Mouse (Mus musculus): ENCODE measurements around the gene Foxe1.

The Foxe1 gene

DNA sequence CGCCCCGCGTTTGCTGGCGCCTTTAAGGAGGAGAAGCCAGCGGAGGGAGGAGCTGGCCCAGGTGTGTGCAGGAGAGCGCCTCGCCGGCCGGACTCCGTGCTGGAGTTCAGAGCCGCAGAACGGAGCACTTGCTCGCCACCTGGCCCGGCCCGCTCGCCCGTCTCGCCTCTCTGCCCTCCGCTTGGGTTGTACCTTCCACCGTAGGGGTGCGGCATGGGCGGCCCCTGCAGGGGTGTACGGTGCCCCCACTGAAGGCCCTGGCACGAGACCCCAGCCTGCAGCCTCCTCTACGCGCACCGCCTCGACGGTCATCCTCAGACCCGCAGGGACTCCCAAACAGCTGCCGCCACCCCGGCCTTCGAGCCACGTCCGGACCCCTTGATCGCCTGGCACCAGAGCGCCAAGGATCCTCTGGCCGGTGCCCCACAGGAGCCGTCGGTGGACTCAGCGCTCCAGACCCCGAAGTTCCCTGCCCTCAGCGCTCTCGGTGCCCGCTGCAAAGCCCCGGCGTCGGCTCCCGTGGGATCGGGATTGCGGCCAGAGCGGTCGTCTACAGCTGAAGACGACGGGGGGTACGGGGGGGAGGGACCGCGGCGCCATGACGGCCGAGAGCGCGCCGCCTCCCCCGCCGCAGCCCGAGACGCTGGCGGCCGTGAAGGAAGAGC, at the start of gene Foxe1:
Foxe1 (plus strand) TSS at position 14 of the 665 bp plus-strand sequence.
- DNase-seq (ENCODE audit: low spot score in 2 of 2), result no peak

DNA sequence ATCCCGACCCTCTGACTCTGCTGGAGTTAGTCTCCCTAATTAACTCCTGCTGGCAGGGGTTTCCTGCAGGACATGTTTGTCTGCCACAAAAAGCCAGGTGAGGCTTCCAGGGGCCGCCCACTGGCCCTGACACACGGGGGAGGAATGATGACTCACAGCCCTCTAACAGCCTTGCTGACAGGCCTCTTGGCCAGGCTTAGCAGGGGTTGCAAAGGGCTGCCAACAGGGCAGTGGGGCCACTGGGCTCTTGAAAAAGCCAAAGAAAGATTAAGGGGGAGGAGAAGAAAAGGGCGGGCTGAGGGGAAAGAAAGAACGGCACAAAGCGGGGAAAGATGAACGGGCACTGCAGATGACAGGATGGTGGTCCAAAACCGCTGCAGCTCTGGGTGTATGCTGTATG, 39.3 kb upstream of the Foxe1 start:
- peak in 1 of 2 experiments; percentile 4 for DNase-seq (ENCODE audit: low spot score in 2 of 2)

DNA sequence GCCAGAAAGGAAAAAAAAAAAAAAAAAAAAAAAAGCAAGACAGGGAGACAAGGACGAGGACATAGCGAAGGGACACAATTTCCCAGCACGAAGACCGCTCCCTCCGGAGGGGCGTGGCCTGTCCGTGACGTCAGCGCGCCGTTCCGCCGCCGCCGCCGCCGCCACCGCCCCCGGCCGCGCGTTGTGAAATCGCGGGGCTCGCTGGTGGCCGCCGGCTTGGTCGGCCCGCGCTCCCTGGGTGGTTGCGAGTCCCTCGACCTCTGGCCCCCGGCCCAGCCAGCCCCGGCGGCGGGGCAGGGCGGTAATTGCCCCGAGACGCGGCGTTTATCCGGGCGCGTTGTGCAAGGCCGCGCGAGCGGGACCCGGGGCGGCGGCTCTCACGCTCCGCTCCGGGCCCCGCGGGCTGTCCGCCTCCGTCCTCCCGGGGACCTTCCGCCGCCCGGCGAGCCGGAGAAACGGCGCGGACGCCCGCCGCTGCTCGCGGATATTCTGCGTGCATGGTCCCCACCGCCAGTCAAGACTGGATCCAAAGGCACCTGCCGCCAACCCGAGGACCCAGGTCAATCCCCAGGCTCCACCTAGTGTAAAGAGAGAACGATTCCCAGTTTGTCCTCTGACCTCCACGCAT, 38.5 kb upstream of the Foxe1 start:
- peak; percentile 40 to 76 for DNase-seq (ENCODE audit: low spot score in 2 of 2)

DNA sequence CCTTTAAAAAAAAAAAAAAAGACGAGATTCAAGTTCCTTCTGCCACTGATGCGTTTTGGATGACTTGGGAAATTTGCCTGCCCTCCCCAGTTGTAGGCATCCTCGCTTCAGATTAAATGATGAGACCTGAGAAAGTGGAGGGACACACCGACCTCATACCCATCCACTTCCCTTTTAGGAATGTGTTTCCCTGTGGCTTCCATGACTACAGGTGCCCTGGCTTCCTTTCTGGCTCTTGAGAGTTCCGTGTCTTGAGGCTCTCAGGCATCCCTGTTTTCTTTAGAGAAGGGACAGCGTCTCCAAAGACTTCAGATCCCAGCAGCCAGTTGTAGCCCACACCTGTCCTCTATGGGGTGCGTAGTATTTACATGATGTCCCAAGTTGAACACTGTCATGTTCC, 38.0 kb upstream of the Foxe1 start:
- DNase-seq (ENCODE audit: low spot score in 2 of 2), result no peak

DNA sequence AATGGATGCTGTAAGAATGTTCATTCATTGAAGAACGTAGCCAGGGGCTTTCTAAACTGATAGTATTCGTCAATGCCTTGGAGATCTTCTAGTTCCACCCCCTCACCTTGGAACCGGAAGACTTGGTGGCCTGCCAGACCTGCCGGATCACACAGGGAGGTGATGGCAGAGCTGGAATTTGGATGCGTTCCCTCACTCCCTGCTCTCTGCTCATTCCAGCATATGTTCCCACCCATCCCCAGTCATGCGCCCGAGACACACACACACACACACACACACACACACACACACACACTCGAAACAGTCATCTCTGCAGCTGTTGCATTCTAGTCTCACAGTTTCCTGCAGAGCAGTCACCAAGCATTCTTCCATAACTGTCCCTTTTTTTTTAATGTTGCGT, 36.1 kb upstream of the Foxe1 start:
- no peak for DNase-seq (ENCODE audit: low spot score in 2 of 2)

DNA sequence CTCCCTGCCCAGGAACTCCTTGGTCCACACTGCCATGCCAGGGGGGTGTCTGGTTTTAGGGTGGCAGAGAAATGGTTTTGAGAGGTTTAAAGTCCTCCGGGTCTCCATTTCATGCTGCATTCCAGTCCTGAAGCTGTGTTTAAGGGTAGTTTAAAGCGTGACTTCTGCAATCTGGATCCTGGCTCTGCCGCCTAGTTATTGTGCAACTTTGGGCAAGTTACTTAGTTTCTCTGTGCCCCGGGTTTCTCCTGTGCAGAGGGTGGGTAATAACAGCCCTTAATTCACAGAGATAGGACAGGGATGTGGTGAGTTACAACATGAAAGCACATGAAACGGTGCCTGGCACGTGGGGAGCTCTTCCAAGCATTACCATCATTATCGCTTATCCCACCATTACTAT, 35.5 kb upstream of the Foxe1 start:
- DNase-seq (ENCODE audit: low spot score in 2 of 2), result no peak

DNA sequence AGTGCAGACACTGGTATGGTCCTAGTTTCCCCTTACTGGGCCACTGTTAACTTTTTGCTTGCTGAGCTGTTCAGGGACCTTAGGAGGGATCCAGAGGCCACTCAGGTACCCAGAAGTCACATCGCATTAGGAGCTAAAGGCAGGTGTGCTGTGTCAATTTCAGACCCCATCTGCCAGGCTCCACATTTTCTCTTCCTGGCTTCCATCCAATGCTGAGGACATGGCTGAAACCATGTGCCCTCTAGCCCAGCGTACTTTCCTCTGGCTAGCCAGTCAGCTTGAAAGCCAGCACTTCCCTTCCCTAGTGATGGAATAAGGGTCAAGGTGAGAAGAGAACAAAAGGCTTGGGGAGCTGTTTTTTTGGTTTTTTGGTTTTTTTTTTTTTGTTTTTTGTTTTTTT, 31.8 kb upstream of the Foxe1 start:
- DNase-seq (ENCODE audit: low spot score in 2 of 2), result no peak

DNA sequence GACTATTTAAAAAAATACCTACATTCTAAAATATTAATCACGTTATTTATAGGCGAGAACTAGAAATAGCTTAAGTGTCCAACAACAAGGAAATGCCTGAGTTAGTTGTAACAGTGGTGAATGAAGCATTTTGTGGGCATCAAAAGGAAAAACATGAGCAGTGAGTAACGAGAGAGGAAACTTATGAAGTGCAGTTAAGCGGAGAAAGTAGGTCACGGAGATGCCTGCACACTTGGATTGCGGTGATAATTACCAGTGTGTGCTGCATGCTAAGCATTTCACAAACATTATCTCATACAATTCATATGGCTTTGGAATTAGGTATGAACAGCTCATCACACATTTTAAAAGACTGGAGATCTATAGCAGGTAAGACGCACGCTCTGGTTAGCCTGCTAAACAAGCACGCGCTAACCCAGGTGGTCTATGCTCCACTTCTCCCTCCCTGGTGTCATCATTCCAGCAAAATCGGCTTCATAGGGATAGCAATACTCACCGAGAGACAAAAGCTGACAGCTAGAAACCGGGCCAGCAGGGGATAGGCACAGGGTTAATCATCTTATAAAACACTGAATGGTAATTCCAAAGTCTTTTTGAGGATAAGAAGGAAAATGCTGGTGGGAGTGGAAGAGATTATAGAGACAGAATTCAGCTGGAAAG, 21.5 kb upstream of the Foxe1 start:
- no peak for DNase-seq (ENCODE audit: low spot score in 2 of 2)

DNA sequence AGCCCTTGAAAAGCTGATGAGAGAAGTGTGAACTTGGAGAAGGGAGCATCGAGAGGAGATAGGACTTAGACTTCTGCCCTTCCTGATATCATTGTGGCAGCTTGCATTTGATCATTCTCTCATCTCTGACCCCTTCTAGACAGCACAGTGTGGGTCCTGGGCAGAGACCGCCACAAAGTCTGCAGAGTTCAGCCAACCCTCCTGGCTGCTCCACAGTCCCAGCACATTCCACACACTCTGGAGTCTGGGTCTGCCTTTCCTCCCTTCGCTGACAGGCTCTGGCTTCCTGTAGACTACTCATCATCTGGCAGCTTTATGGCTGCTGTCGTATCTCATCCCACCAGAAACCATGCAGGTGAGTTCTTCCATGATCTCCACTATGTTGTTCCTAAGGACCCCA, 20.7 kb upstream of the Foxe1 start:
- DNase-seq (ENCODE audit: low spot score in 2 of 2), result no peak

DNA sequence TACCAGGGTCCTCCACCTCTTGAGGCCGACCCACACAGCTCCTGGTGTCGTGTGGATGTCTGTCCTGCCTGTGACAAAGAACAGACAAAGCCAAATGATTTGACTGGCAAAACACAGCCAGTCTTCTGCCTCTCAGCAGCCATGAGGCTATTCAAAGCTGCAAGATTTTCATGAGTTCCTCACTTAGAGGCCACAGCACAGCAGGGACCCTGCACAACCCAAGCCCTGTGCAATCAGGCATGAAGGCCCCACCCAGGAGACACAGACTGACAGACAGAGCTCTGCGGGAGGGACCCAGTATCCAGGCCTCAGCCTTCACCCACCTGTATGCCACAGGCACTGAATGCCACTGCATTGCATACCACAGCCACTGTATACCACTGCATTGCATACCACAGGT, 14.5 kb upstream of the Foxe1 start:
- no peak for DNase-seq (ENCODE audit: low spot score in 2 of 2)

DNA sequence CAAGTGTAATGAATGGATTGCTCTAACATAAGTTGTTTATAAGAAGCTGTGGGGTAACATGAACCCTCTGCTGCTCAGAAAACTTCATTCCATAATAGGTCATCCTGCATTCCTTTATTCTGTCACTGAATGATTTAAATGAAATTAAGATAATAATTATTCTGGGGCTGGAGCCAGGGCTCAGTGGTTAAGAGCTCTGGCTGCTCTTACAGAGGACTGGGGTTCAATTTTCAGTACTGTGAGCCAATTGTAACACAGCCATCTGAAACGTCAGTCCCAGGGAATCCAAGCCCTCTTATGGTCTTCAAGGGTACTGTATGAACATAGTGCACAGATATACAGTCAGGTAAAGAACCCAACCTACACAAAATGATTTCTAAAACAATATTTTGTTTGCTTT, 7.6 kb upstream of the Foxe1 start:
- no peak for DNase-seq (ENCODE audit: low spot score in 2 of 2)

DNA sequence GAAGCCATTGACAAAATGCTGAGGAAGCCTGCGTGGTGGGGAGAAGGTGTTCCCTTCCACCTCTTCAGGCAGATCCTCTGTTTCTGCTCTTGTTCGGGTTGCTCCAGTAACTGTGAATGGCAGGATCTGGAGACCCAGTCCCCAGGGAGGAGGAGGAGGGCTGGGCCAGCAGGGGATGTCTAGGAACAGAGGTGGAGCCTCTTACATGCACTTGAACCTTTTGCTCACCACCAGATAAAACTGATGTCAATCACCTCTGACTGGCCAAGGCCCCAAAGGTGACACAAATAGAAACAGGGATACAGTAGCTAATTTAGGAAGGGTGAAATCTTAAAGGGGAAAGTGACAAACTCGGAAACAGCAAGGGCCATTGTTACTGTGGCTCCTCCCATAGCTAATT, 5.4 kb upstream of the Foxe1 start:
- DNase-seq (ENCODE audit: low spot score in 2 of 2), result no peak

DNA sequence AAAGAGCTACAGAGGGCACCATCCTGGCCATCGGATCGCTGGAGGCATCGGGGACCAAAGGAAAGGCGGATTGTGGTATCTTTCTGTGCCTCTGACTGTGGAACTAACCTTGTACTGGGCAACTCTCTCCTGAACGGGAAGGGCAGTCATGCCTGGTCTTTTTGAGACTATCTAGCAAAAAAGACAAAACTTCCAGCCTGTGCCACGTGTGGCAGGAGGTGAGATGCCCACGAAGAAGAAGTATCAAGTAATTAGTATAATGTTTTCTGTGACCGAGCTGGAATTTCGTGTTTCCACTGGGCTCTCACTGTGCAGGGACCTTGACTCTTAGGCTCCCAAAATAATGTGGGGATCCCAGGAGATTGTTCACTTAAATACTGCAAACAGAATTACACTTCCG, 4.4 kb upstream of the Foxe1 start:
- no peak for DNase-seq (ENCODE audit: low spot score in 2 of 2)

DNA sequence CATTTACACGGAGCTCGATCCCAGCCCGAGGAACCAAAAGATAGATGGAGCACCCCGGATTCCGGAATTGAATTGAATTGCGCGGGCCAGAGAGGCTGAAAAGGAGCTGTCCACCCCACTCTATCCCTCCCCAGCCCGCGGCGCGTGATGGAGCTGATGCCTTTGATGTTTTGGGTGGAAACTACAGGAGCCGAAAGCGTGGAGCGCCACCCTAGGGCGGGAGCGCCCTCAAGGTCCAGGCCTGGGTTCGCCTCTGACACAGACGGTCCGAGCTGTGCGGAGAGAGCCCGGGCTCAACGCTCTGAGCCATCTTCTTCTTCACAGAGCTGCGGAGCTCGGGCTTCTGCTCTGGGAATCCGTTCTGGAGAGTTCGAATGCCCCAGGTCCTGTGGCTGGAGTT, 3.8 kb upstream of the Foxe1 start:
- DNase-seq (ENCODE audit: low spot score in 2 of 2), result no peak

DNA sequence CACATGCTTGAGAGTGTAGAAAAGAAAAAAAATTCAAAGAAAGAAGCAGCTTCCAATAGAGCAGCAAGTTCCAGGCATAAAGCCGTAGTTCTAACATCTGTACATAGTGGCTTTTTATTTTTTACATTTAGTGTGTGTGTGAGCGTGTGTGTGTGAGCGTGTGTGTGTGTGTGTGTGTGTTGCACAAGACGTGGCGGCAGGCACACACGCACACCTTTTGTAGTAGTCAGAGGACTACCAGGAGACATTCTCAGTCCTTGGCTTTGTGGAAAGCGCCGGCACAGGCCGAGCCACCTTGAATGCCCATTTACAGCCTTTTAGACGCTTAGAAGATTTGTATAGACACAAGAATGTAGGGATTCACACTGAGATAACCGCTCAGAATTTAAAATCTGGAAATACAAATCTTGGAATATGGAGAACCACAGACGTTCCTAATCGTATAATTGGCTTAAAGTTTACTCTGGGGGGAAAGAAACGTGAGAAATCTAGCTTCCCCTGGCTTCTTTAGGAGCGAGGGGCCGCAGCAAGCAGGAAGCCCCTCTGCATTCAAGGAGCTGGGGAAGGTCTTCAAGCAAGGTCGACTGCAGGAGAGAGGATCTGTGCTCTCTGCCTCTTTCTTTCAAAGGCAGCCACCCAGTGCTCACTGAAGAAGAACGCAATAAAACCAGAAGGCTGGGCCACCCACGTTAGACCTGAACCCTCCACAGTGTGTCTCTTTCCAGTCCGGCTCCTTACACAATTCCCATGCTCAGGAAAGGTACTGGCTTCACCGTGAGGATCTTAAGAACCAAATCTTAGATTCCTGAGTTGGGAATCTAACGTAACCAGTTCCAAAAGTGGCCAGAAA, 1.4 kb upstream of the Foxe1 start:
- DNase-seq (ENCODE audit: low spot score in 2 of 2), result no peak

DNA sequence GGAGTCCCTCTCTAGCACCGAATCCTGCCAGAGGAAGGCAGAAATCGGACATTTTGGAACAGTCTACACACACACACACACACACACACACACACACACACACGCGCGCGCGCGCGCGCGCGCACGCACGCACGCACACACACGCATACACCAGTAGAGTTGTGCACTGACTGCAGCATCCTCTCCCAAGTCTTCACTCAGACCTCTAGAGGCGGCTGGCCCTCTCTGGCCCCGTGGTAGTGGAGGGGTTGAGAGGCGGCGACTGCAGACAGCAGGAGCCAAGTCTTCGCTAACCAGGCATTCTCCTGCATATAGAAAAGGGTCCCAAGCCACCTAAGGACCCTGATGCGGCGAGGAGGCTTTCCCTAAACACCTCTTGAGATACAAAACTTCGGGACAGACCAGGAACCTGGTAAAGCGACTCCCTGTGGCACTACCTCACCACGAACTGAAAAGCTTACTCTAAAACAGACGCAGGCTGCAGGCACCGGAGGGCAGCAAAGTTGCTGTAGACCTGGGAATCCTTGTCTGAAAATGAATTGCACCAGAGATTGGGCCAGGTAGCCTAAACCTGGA, 610 bp upstream of the Foxe1 start:
- DNase-seq (ENCODE audit: low spot score in 2 of 2), result no peak

DNA sequence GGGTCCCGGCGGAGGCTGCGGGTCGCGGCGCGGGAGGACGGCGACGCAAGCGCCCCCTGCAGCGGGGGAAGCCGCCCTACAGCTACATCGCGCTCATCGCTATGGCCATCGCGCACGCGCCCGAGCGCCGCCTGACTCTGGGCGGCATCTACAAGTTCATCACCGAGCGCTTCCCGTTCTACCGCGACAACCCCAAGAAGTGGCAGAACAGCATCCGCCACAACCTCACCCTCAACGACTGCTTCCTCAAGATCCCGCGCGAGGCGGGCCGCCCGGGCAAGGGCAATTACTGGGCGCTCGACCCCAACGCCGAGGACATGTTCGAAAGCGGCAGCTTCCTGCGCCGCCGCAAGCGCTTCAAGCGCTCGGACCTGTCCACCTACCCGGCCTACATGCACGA, 879 bp downstream of the Foxe1 start:
- DNase-seq (ENCODE audit: low spot score in 2 of 2), result peak in 1 of 2 experiments; percentile 17

DNA sequence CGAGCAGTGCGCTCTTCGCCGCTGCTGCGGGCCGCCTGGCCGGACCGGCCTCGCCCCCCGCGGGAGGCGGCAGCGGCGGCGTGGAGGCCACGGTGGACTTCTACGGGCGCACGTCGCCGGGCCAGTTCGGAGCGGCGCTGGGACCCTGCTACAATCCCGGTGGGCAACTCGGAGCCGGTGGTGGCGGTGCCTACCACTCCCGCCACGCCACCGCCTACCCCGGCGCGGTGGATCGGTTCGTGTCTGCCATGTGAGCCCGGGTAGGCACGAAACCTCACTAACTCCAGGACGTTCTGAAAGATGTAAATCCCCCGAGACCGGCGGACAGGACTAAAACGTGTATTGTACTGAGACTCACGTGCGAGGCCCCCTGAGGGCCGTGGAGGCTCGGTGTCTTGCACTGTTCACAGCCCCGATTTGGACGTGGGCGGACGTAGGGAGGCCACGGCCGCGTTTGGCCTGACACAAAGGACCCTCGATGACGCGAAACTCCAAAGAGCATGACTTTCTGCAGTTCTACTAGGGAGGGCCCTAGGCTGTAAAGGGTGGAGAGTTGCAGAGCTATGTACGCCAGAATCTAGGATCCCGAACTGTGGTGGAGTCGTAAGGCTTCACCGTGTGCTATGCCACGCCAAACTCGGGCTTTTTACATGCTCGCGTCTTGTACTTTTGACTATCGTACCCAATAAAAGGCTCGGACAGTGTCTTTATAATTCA, 1.8 kb downstream of the Foxe1 start:
- no peak for DNase-seq (ENCODE audit: low spot score in 2 of 2)

DNA sequence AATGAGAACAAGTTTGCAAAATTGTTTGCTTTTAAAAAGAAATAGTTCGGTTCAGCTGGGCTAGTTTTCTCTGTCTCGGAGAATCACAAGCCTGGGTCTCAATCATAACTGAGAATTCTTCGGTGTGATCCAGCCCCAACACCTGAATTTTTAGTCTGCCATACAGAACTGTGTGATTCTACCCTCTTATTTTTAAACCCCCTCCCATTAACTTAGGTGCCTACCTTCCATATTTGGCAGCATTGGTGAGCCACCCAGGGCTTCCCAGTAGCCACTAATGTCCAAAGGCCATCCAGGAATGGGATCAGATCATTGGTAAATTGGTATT, 2.3 kb downstream of the Foxe1 start:
- no peak for DNase-seq (ENCODE audit: low spot score in 2 of 2)

DNA sequence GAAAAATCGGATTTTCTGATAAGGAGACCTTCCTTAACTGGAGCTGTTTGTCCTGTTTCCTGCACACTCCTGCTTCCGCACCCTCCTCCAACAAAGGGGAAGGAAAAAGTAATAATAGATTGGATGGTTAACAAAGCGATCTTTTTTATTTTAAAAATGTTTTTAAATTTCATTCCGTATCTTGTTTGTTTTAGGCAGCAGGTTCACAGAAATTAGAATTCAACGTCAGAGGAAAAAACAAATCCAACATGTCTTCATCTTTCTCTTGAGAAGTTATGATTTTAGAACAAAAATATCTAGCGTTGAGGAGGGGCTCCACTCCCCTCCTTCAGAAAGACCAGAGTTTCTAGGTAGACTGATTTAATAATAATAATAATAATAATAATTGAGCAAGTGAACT, 2.8 kb downstream of the Foxe1 start:
- no peak for DNase-seq (ENCODE audit: low spot score in 2 of 2)

DNA sequence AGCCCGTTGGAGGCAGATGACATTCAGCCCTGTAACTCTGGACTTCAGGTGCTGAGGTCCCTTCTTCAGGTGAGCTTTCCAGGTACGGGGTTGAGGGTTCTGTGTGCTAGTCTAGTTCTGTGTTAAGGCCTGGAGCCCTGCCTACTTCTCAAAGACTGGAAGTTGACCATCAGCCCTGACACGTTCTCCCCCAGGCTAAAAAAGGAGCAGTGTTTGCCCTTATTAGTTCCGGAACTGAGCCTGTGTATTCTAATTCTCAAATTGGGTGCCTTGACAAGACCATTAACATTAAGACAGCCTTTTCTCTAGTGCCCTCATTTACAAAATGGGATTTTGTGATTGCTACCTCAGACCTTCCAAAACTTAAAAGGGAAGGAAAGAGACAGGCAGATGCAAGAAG, 3.7 kb downstream of the Foxe1 start:
- DNase-seq (ENCODE audit: low spot score in 2 of 2), result no peak
